Mouse (Mus musculus): ENCODE results near the gene Mars. TPM values are rescaled to one million over a fixed set of nuclear protein-coding genes. Genes with fewer than 3 reads are reported as not detected.

Gene Mars
- total and polyA plus RNA-seq, 2 experiments from 2014 or later = 48.9 to 64.6 TPM

GRCm38 (mm10) chr10:127352187-127352586, 40.6 kb upstream of the Mars start:
- Histone ChIP-seq H3K36me3 (replicated peaks; ENCODE audit: control insufficient read depth, insufficient read depth, low read length) (no peaks in the 10 kb centered on the region), H3K4me3 (ENCODE audit: low read depth, low read length) (no peak overlapping the region), H3K27me3 (ENCODE audit: control insufficient read depth, insufficient read depth, low read length) (no peaks in the 10 kb centered on the region), H3K9me3 (replicated peaks; ENCODE audit: control insufficient read depth, low read length) (no peaks in the 10 kb centered on the region), H3K4me2 (ENCODE audit: low read depth, low read length) (no peak overlapping the region), H3K27ac (ENCODE audit: low read depth) (no peak overlapping the region), H3K4me1 (ENCODE audit: control insufficient read depth, insufficient read depth) (0 out of 2 replicates have a peak, but pooled peaks cover 7% of the 10 kb centered on the region), H3K9ac (replicated peaks; ENCODE audit: low read depth, low read length) (no peak overlapping the region)
- 87% methylated on average over 9 of the region's 9 CpGs for whole genome bisulfite sequencing
- no peak for DNase-seq (ENCODE audit: low spot score)
- ATAC-seq (ENCODE audit: insufficient read depth, low read depth) = no peak
- TF ChIP-seq CTCF (IDR thresholded peaks at IDR 0.05; ENCODE audit: low read depth) = no peak
- no peak for TF ChIP-seq EP300 (IDR thresholded peaks at IDR 0.05; ENCODE audit: low read depth)

GRCm38 (mm10) chr10:127351719-127352118, 40.1 kb upstream of the Mars start:
- H3K4me1 ChIP-seq (ENCODE audit: control insufficient read depth, insufficient read depth) = 0 out of 2 replicates have a peak, but pooled peaks cover 7% of the 10 kb centered on the region
- no peak overlapping the region for H3K4me3 ChIP-seq (ENCODE audit: low read depth, low read length)
- H3K27ac ChIP-seq (ENCODE audit: low read depth) = no peak overlapping the region
- ATAC-seq (ENCODE audit: insufficient read depth, low read depth) = no peak
- H3K9ac ChIP-seq (replicated peaks; ENCODE audit: low read depth, low read length) = no peak overlapping the region
- 60% methylated on average over 8 of the region's 8 CpGs for whole genome bisulfite sequencing
- no peaks in the 10 kb centered on the region for H3K27me3 ChIP-seq (ENCODE audit: control insufficient read depth, insufficient read depth, low read length)
- no peak for DNase-seq (ENCODE audit: low spot score)
- no peaks in the 10 kb centered on the region for H3K36me3 ChIP-seq (replicated peaks; ENCODE audit: control insufficient read depth, insufficient read depth, low read length)
- TF ChIP-seq CTCF (IDR thresholded peaks at IDR 0.05; ENCODE audit: low read depth) (no peak), EP300 (IDR thresholded peaks at IDR 0.05; ENCODE audit: low read depth) (no peak)
- H3K4me2 ChIP-seq (ENCODE audit: low read depth, low read length) = no peak overlapping the region
- no peaks in the 10 kb centered on the region for H3K9me3 ChIP-seq (replicated peaks; ENCODE audit: control insufficient read depth, low read length)

DNA sequence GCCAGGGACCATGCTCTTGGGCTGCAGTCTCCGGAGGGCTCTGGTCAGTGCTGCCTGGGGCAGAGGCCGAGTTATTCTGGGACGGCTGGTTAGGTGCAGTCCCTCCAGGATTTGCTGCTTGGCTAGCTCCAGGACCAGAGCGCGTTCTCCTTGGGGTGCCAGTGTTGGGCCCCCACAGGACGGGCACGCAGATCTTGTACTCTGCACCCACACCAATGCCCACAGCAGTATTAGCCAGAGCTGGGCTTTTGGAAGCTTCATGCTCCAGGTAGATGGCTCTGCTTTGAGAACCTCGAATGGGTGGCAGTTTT, 39.7 kb upstream of the Mars start:
- H3K4me2 ChIP-seq (ENCODE audit: low read depth, low read length) = no peak overlapping the region
- H3K27ac ChIP-seq (ENCODE audit: low read depth) = no peak overlapping the region
- no peaks in the 10 kb centered on the region for H3K36me3 ChIP-seq (replicated peaks; ENCODE audit: control insufficient read depth, insufficient read depth, low read length)
- 76% methylated on average over 8 of the region's 8 CpGs for WGBS
- DNase-seq (ENCODE audit: low spot score) (no peak), ATAC-seq (ENCODE audit: insufficient read depth, low read depth) (no peak)
- H3K9me3 ChIP-seq (replicated peaks; ENCODE audit: control insufficient read depth, low read length) = no peaks in the 10 kb centered on the region
- TF ChIP-seq EP300 (IDR thresholded peaks at IDR 0.05; ENCODE audit: low read depth) (no peak), CTCF (IDR thresholded peaks at IDR 0.05; ENCODE audit: low read depth) (no peak)
- H3K4me3 ChIP-seq (ENCODE audit: low read depth, low read length) = no peak overlapping the region
- H3K4me1 ChIP-seq (ENCODE audit: control insufficient read depth, insufficient read depth) = 0 out of 2 replicates have a peak, but pooled peaks cover 7% of the 10 kb centered on the region
- H3K27me3 ChIP-seq (ENCODE audit: control insufficient read depth, insufficient read depth, low read length) = no peaks in the 10 kb centered on the region
- no peak overlapping the region for H3K9ac ChIP-seq (replicated peaks; ENCODE audit: low read depth, low read length)

GRCm38 (mm10) chr10:127350594-127351284, 39.2 kb upstream of the Mars start:
- H3K4me2 ChIP-seq (ENCODE audit: low read depth, low read length) = peak overlapping the region; percentile 48
- TF ChIP-seq EP300 (IDR thresholded peaks at IDR 0.05; ENCODE audit: low read depth) = no peak
- TF ChIP-seq CTCF (IDR thresholded peaks at IDR 0.05; ENCODE audit: low read depth) = peak; percentile 91
- 0 out of 2 replicates have a peak, but pooled peaks cover 7% of the 10 kb centered on the region for H3K4me1 ChIP-seq (ENCODE audit: control insufficient read depth, insufficient read depth)
- no peaks in the 10 kb centered on the region for H3K27me3 ChIP-seq (ENCODE audit: control insufficient read depth, insufficient read depth, low read length)
- DNase-seq (ENCODE audit: low spot score) (peak; percentile 44), ATAC-seq (ENCODE audit: insufficient read depth, low read depth) (peak; percentile 58; the same call in 1 of the 2 replicates)
- no peak overlapping the region for H3K27ac ChIP-seq (ENCODE audit: low read depth)
- H3K9me3 ChIP-seq (replicated peaks; ENCODE audit: control insufficient read depth, low read length) = no peaks in the 10 kb centered on the region
- H3K4me3 ChIP-seq (ENCODE audit: low read depth, low read length) = peak overlapping the region; percentile 10; the same call in 1 of the 2 replicates
- no peaks in the 10 kb centered on the region for H3K36me3 ChIP-seq (replicated peaks; ENCODE audit: control insufficient read depth, insufficient read depth, low read length)
- H3K9ac ChIP-seq (replicated peaks; ENCODE audit: low read depth, low read length) = peak overlapping the region; percentile 21; the same call in 1 of the 2 replicates
- 12% methylated on average over 24 of the region's 24 CpGs for WGBS

DNA sequence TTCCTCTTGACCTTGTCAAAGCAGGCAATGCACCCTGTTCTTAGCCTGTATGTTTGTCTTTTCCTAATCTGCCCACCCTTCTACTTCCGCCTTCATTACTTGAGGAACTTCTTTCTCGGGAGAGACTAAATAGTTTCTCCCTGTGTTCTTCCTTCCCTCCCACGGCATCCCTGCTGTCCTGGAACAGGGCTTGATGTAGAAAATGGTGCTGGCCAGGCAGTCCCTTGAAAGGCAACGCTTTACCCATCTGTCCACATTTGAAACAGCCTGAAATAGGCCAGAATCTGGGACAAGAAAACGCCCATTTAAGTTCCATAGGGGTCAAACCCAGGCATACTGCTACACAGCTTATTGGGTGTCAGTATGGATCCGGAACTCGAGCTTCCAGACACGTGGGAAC, 38.2 kb upstream of the Mars start:
- Histone ChIP-seq H3K36me3 (replicated peaks; ENCODE audit: control insufficient read depth, insufficient read depth, low read length) (no peaks in the 10 kb centered on the region), H3K27ac (ENCODE audit: low read depth) (no peak overlapping the region), H3K4me1 (ENCODE audit: control insufficient read depth, insufficient read depth) (0 out of 2 replicates have a peak, but pooled peaks cover 7% of the 10 kb centered on the region), H3K4me3 (ENCODE audit: low read depth, low read length) (no peak overlapping the region), H3K9me3 (replicated peaks; ENCODE audit: control insufficient read depth, low read length) (no peaks in the 10 kb centered on the region), H3K4me2 (ENCODE audit: low read depth, low read length) (no peak overlapping the region), H3K27me3 (ENCODE audit: control insufficient read depth, insufficient read depth, low read length) (no peaks in the 10 kb centered on the region), H3K9ac (replicated peaks; ENCODE audit: low read depth, low read length) (no peak overlapping the region)
- TF ChIP-seq CTCF (IDR thresholded peaks at IDR 0.05; ENCODE audit: low read depth) = no peak
- WGBS = 71% methylated on average over 8 of the region's 8 CpGs
- DNase-seq (ENCODE audit: low spot score) (no peak), ATAC-seq (ENCODE audit: insufficient read depth, low read depth) (no peak)

- Histone ChIP-seq H3K4me2 (ENCODE audit: low read depth, low read length) (no peak overlapping the region), H3K27ac (ENCODE audit: low read depth) (no peak overlapping the region), H3K4me1 (ENCODE audit: control insufficient read depth, insufficient read depth) (no peaks in the 10 kb centered on the region), H3K9ac (replicated peaks; ENCODE audit: low read depth, low read length) (no peak overlapping the region), H3K36me3 (replicated peaks; ENCODE audit: control insufficient read depth, insufficient read depth, low read length) (no peaks in the 10 kb centered on the region), H3K27me3 (ENCODE audit: control insufficient read depth, insufficient read depth, low read length) (no peaks in the 10 kb centered on the region), H3K9me3 (replicated peaks; ENCODE audit: control insufficient read depth, low read length) (no peaks in the 10 kb centered on the region), H3K4me3 (ENCODE audit: low read depth, low read length) (no peak overlapping the region)
- no peak for ATAC-seq (ENCODE audit: insufficient read depth, low read depth)
- WGBS = 53% methylated on average over 4 of the region's 4 CpGs
- no peak for TF ChIP-seq CTCF (IDR thresholded peaks at IDR 0.05; ENCODE audit: low read depth)
- TF ChIP-seq EP300 (IDR thresholded peaks at IDR 0.05; ENCODE audit: low read depth) = no peak
- DNase-seq (ENCODE audit: low spot score) = no peak
Observed at GRCm38 (mm10) chr10:127348957-127349356, 37.4 kb upstream of the Mars start.
